Mouse (Mus musculus): ENCODE data around the gene Syt6.

DNA sequence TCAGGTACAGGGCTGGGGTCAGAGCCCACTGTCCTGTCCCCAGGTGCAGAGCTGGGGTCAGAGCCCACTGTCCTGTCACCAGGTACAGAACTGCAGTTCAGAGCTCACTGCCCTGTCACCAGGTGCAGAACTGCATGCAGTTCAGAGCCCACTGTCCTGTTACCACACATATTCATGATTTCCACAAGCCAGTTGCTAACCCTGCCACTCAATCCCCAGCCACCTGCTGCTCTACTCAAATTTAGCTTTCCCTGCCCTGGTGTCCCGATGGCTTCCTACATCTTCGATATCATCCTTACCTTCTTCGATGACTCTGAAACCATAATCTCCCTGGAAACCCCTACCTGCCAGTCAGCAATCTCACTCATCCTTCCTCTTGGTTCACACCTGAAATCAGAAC lies 88.4 kb downstream of the Syt6 start:
- TF ChIP-seq MYOG (IDR thresholded peaks at IDR 0.05; ENCODE audit: control insufficient read depth, extremely low read depth, insufficient read length): no peak
- no peak for TF ChIP-seq CTCF (IDR thresholded peaks at IDR 0.05; ENCODE audit: control insufficient read depth, insufficient read depth, insufficient read length)
- TF ChIP-seq USF1 (IDR thresholded peaks at IDR 0.05; ENCODE audit: low read depth): no peak
- TF ChIP-seq CEBPB (IDR thresholded peaks at IDR 0.05; ENCODE audit: low read depth): no peak
- TF ChIP-seq MAX (IDR thresholded peaks at IDR 0.05): no peak
- TF ChIP-seq MYOD1 (IDR thresholded peaks at IDR 0.05; ENCODE audit: control insufficient read depth, insufficient read length, low read depth): no peak

Data from C2C12 (cell line).